9 mouse cellular contexts compared by ENCODE assay signal in genomic region chr5:127227929-127228595, GRCm38 (mm10). TPM values are rescaled to one million over a fixed set of nuclear protein-coding genes. Genes with fewer than 3 reads are reported as not detected.
DNase-seq lines count a peak whose midpoint lies in the region; ATAC-seq and TF ChIP-seq lines count a peak whose summit lies in the region.
"Had no signal": no experiment of that assay in that cellular context is flagged by ENCODE, and none has a peak within 500 bp of the region (broad histone marks: within the 10 kb centered on the region; RNA-seq: fewer than 3 reads in every experiment).

No protein-coding gene starts in this region.

- no peaks in the 10 kb centered on the region for H3K36me3 ChIP-seq in heart, embryonic 14.5 days (ENCODE audit: control insufficient read depth, insufficient read depth, low read length)
- no peaks in the 10 kb centered on the region for H3K36me3 ChIP-seq in ES-E14 (ENCODE audit: control insufficient read depth, insufficient read depth, low read length, poor library complexity, severe bottlenecking)
- no peaks in the 10 kb centered on the region for H3K36me3 ChIP-seq in forebrain, embryonic 12.5 days (replicated peaks)
- no peaks in the 10 kb centered on the region for H3K36me3 ChIP-seq in midbrain, embryonic 10.5 days

- no peak overlapping the region for H3K27ac ChIP-seq in heart, embryonic 14.5 days (replicated peaks in 1 of 2; ENCODE audit: control insufficient read depth in 1 of 2, insufficient read depth in 1 of 2, low read depth in 2 of 2, low read length in 2 of 2)
- no peak overlapping the region for H3K27ac ChIP-seq in ES-E14 (ENCODE audit: insufficient read depth, low read depth, low read length, poor library complexity, severe bottlenecking)
- H3K27ac ChIP-seq in forebrain, embryonic 12.5 days = peak overlapping the region; percentile 68
- H3K27ac ChIP-seq in midbrain, embryonic 10.5 days (replicated peaks) = peak overlapping the region; percentile 71

- peak overlapping the region in 1 of 2 experiments; percentile 6; a peak in 1 of 4 replicates for H3K4me3 ChIP-seq in heart, embryonic 14.5 days (ENCODE audit: control insufficient read depth in 1 of 2, insufficient read depth in 1 of 2, low read depth in 1 of 2, low read length in 2 of 2)
- no peak overlapping the region for H3K4me3 ChIP-seq in ES-E14 (ENCODE audit: insufficient read depth in 1 of 2, low read depth in 1 of 2, low read length in 2 of 2, poor library complexity in 1 of 2, severe bottlenecking in 1 of 2)
- peak overlapping the region; percentile 23 for H3K4me3 ChIP-seq in forebrain, embryonic 12.5 days (replicated peaks)
- H3K4me3 ChIP-seq in midbrain, embryonic 10.5 days = peak overlapping the region; percentile 52

- peak overlapping the region; percentile 34 for H3K4me2 ChIP-seq in heart, embryonic 14.5 days (ENCODE audit: low read length)
- peak overlapping the region; percentile 56 for H3K4me2 ChIP-seq in forebrain, embryonic 12.5 days

- no peak for ATAC-seq in heart, embryonic 14.5 days (ENCODE audit: insufficient number of reproducible peaks, insufficient read depth, low FRiP score, low read depth)
- ATAC-seq in forebrain, embryonic 12.5 days (ENCODE audit: low FRiP score) = peak; percentile 82

- no peaks in the 10 kb centered on the region for H3K27me3 ChIP-seq in heart, embryonic 14.5 days (ENCODE audit: control insufficient read depth, insufficient read depth, low read length)
- H3K27me3 ChIP-seq in forebrain, embryonic 12.5 days = peaks cover 17% of the 10 kb centered on the region
- peaks cover 32% of the 10 kb centered on the region for H3K27me3 ChIP-seq in midbrain, embryonic 10.5 days (ENCODE audit: low read depth, poor library complexity, severe bottlenecking)

- 2% methylated on average over 14 of the region's 14 CpGs for WGBS in heart, embryonic 14.5 days
- WGBS in forebrain, embryonic 12.5 days = 2% methylated on average over 14 of the region's 14 CpGs
- WGBS in midbrain, embryonic 10.5 days = 3% methylated on average over 14 of the region's 14 CpGs

- H3K4me1 ChIP-seq in heart, embryonic 14.5 days (ENCODE audit: control insufficient read depth in 2 of 2, insufficient read depth in 2 of 2, low read length in 2 of 2) = peaks cover 0 to 3% of the 10 kb centered on the region in 2 experiments; a peak in 1 of 4 replicates
- peaks cover 0 to 11% of the 10 kb centered on the region in 2 experiments; a peak in 2 of 4 replicates for H3K4me1 ChIP-seq in ES-E14 (ENCODE audit: control insufficient read depth in 2 of 2, insufficient read depth in 2 of 2, low read length in 2 of 2, poor library complexity in 1 of 2)
- peaks cover 16% of the 10 kb centered on the region for H3K4me1 ChIP-seq in forebrain, embryonic 12.5 days
- H3K4me1 ChIP-seq in midbrain, embryonic 10.5 days = peaks cover 17% of the 10 kb centered on the region

- in situ Hi-C loops in ES-E14 (cut with MboI; ENCODE audit: low sequenced_read_pairs in 2 of 2, unreplicated experiment in 2 of 2) = no loop called here

- no peak for DNase-seq in heart, adult 8-10 months (ENCODE audit: low spot score)
- DNase-seq in ES-E14 (ENCODE audit: low read depth, low spot score) = peak; percentile 62
- peak; percentile 59 for DNase-seq in midbrain, embryonic 10.5 days (ENCODE audit: low spot score)
- no peak for DNase-seq in ovary, postnatal 36 days (ENCODE audit: low spot score)
- no peak for DNase-seq in urinary bladder, adult 18-20 months (ENCODE audit: low spot score in 2 of 2)
- DNase-seq in T-cell, adult 2 months (ENCODE audit: low spot score) = no peak
- DNase-seq: adrenal gland, postnatal 25 days had no signal

- H3K9me3 ChIP-seq in heart, embryonic 14.5 days (ENCODE audit: control insufficient read depth, low read length) = no peaks in the 10 kb centered on the region
- no peaks in the 10 kb centered on the region for H3K9me3 ChIP-seq in ES-E14 (ENCODE audit: control insufficient read depth, insufficient read depth, low read depth, low read length)
- H3K9me3 ChIP-seq in forebrain, embryonic 12.5 days = no peaks in the 10 kb centered on the region
- H3K9me3 ChIP-seq in midbrain, embryonic 10.5 days (replicated peaks) = no peaks in the 10 kb centered on the region

- H3K9ac ChIP-seq in heart, embryonic 14.5 days (ENCODE audit: low read length) = no peak overlapping the region
- no peak overlapping the region for H3K9ac ChIP-seq in ES-E14 (ENCODE audit: insufficient read depth, low read depth, low read length, poor library complexity, severe bottlenecking)
- H3K9ac ChIP-seq in forebrain, embryonic 12.5 days = peak overlapping the region; percentile 22; the same call in 1 of the 2 replicates

TF ChIP-seq in ES-E14, 5 proteins besides CTCF, POLR2A, EP300 and RAD21:
- no peak for TF ChIP-seq ZNF384 (IDR thresholded peaks at IDR 0.05; ENCODE audit: low read depth, low read length)
- no peak for TF ChIP-seq ZC3H11A (IDR thresholded peaks at IDR 0.05; ENCODE audit: borderline replicate concordance, low read depth, low read length)
- no peak for TF ChIP-seq MAFK (IDR thresholded peaks at IDR 0.05; ENCODE audit: insufficient read depth, low read depth, low read length)
- TF ChIP-seq HCFC1 (IDR thresholded peaks at IDR 0.05; ENCODE audit: borderline replicate concordance, insufficient read depth, low read length) = no peak
- no peak for TF ChIP-seq CHD2 (IDR thresholded peaks at IDR 0.05; ENCODE audit: low read depth, low read length)

RNA-seq across cellular contexts. Expression of gene Tmem132c, which starts 13.5 kb away (rescaled TPM):
- polyA plus RNA-seq in heart, embryonic 14.5 days (2014; fragmentation: Nextera tagmentation; extraction: Ambion mirVana) = 1.0 and 1.1 TPM in 2 replicates
- total RNA-seq in heart, adult 8-10 months (2022) = under 1 TPM; 0.06 to 0.30 (median 0.20) TPM
- 0.71 and 1.1 TPM in 2 replicates for total RNA-seq in ES-E14 (2012; rRNA removed)
- 15.5 and 20.9 TPM in 2 replicates for polyA plus RNA-seq in forebrain, embryonic 12.5 days (2016; fragmentation: Nextera tagmentation; extraction: Ambion mirVana)
- 30.0 and 34.0 TPM in 2 replicates for polyA plus RNA-seq in midbrain, embryonic 10.5 days (2016; fragmentation: Nextera tagmentation; extraction: Ambion mirVana)

Comparison
In these comparisons a context has a peak if more than half of its experiments do, and no peak if none do; other contexts are left out.
1. H3K27ac ChIP-seq: peak in forebrain, embryonic 12.5 days (single experiment) and midbrain, embryonic 10.5 days (single experiment); none in heart, embryonic 14.5 days (0 of 2) and ES-E14 (single experiment).
2. H3K4me3 ChIP-seq: peak in forebrain, embryonic 12.5 days (single experiment) and midbrain, embryonic 10.5 days (single experiment); none in ES-E14 (0 of 2).
3. DNase-seq: peak in ES-E14 (single experiment) and midbrain, embryonic 10.5 days (single experiment); none in heart, adult 8-10 months (single experiment), ovary, postnatal 36 days (single experiment), urinary bladder, adult 18-20 months (0 of 2) and T-cell, adult 2 months (single experiment).